Mouse (Mus musculus) layer of hippocampus, adult 2 months (tissue): ENCODE results near the gene Usp47. TPM values are rescaled to one million over a fixed set of nuclear protein-coding genes. Genes with fewer than 3 reads are reported as not detected.

Experiments
- DNase-seq, 2 experiments: peaks; one replicate each; pipeline ENCODE4 v3.0.0; 2022; ENCODE audit warnings: low spot score in 2 of 2
- H3K27ac ChIP-seq: fragments of 200-600 bp; 2 replicates; pipeline ENCODE4 v1.8.1; 2022
- H3K4me3 ChIP-seq: fragments of 200-600 bp; 2 replicates; pipeline ENCODE4 v1.8.1; 2022; ENCODE audit warnings: mild to moderate bottlenecking
- CTCF ChIP-seq: fragments of 200-600 bp; conservative IDR thresholded peaks from 2 replicates; pipeline ENCODE4 v1.8.1; 2022; ENCODE audit warnings: antibody characterized with exemption, mild to moderate bottlenecking, moderate library complexity
- total RNA-seq, 2 experiments: library from RNA; stranded (reverse); gene quantifications; 2 replicates each; pipeline ENCODE4 v1.2.3; 2021

Usp47 gene
- total RNA-seq, 2 experiments from 2014 or later, result 65.3 to 66.9 TPM

DNA sequence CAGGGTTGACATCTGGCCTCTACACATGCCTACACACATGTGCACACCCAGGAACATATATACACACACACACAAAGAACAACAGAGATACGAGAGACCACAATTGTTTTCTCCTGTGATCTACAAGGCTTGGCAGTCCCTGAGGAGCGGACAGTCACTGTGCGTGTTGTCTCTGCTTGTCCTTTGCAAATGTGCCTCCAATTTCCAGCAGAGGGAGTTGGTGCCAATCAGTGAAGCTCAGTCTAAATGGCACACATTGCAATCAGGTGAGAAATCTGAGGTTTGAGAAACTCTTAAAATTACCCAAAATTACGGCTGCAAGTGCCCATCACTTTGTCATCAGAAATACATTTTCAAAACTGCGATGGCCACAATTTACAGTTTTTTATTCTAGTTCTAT is 110.0 kb downstream of the Usp47 start:
- Histone ChIP-seq H3K27ac (peak overlapping the region; percentile 2; the same call in 1 of the 2 replicates), H3K4me3 (no peak overlapping the region)
- DNase-seq, result no peak
- TF ChIP-seq CTCF, result peak; percentile 73

DNA sequence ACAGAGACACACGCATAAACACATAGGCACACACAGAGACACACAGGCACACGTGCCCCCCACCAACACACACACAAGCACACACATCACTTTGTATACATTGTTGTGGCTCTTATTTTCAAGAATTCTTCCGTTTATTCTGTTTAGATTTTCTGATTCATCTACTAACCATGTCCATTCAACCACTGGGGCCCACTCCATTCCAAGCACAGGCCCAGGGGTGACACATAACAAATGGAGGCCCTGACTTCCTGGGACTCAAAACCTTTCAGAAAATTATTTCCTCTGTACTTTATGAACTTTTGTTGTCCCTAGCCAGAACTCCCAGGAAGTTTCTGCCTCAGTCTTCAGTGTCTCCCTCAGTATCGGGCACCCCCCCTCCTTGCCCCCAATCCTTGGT is 111.9 kb downstream of the Usp47 start:
- no peak overlapping the region for H3K4me3 ChIP-seq
- DNase-seq, result no peak
- no peak for TF ChIP-seq CTCF
- H3K27ac ChIP-seq, result no peak overlapping the region

DNA sequence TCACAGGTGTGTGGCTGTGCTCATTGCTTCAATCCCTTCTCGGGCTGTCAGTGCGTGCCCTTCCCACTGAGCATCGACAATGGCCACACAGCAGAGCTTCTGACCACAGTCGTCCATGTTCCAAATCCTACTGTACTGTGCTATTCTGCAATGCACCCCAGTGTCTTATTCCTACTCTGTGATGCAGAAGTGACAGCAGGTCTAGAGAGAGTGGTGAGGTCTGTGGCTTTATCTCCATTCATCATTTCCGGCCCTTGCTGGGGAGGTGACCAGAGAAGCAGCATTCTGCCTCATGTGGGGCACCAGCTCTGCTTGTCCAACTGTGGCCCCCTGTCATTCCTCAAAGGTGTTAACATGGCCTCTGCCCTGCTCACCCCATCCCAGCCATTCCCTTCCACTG is 113.2 kb downstream of the Usp47 start:
- TF ChIP-seq CTCF, result no peak
- no peak overlapping the region for H3K4me3 ChIP-seq
- no peak for DNase-seq
- H3K27ac ChIP-seq, result no peak overlapping the region

DNA sequence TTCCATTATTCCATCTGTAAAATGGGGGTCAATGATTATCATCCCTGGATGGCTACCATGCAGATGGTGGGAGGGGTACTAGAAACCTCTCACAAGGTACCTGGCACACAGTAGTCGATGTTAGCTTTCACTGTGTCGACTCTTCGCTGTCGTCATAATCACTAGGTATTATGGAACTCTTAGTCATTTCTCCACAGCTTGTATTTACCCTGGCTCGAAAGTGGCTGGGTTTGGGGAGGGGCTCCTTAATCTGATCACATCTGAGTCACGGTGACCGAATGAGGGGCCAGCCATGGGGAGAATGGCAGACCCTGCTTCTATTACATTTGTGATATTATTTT is 114.8 kb downstream of the Usp47 start:
- no peak for TF ChIP-seq CTCF
- Histone ChIP-seq H3K4me3 (no peak overlapping the region), H3K27ac (peak overlapping the region; percentile 23; the same call in 1 of the 2 replicates)
- DNase-seq, result no peak

DNA sequence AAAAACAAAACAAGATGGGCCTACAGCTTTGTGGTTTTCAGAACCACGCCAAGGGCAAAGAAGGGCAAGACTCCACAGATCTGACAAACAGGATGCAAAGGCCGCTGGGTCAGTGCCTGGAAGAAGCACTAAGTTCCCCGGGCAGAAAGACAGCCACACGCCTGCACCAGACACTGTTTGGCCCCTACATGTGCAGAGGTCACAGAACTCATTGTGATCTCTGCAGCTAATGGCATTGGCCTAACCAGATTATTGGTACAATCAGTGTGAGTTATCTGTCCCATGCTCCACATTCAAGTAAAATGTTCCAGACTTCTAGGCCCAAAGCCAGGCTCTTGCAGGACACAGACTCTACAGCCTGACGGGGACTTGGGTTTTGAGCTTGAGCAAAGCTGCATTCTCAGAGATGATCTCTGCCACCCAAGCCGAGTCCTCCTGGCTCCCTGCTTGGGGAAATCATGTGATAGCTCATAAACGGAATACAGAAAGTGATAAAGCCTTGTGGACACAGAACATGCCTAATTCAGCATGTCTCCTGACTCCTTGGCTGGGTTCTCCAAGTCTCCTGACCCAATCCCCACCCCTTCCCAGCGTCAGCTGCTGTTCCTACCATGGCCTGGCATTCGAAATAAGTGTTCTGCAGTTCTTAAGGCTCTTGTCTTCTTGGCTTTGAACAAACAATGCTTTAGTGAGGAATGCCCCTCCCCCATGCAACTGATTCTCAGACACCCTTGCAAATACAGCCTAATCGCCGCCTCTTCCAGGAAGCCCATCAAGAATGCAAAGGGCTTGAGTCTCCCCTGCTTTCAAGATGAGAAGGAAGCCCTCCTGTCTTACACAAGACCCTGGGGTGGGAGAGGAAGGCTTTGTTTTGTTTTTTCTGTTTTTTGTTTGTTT is 115.5 kb downstream of the Usp47 start:
- DNase-seq, result no peak

DNA sequence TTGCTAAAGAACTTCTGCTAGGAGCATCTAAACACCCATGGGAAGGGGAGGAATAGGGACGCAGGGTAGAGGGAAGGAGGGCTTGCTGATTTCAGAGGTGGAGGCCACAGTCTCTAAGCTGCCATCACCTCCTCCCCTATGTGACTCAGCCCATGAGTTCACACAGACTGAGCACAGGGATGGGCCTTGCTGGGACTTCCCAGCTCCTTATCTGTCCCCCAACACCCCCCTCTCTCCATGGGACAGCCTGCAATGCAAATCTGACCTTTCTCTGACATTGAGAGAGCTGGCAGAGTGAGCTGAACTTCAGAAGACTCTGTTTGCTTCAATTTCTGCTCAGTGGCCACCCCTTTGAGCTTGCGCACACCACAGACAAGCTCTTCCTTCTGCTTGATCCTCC is 117.4 kb downstream of the Usp47 start:
- no peak for TF ChIP-seq CTCF
- no peak overlapping the region for H3K27ac ChIP-seq

More for the DNA sequence above, 115.5 kb downstream of the Usp47 start:
- Histone ChIP-seq H3K4me3 (no peak overlapping the region), H3K27ac (peak overlapping the region; percentile 23; the same call in 1 of the 2 replicates)
- TF ChIP-seq CTCF, result no peak

DNA sequence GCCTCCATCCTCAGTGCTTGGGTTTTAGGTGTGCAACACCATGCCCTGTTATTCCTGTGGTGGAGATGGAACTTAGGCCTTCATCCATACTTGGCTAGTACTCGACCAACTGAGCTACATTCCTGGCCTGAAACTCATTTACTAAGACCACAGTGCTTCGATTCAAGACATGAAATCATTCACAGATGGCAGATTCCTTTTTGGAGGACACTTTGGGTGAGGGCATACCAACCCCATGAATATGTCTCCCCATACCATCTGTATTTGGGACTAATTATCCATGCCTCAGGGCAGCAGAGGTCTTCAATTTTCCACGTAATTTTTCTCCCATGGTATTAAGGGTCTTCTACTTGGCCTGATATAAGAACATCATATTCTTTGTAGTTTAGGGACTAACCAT is 119.3 kb downstream of the Usp47 start:
- DNase-seq, result no peak
- TF ChIP-seq CTCF, result no peak
- no peak overlapping the region for H3K4me3 ChIP-seq
- peak overlapping the region; percentile 43; the same call in 1 of the 2 replicates for H3K27ac ChIP-seq

More for the DNA sequence above, 117.4 kb downstream of the Usp47 start:
- H3K4me3 ChIP-seq, result no peak overlapping the region
- DNase-seq, result no peak

DNA sequence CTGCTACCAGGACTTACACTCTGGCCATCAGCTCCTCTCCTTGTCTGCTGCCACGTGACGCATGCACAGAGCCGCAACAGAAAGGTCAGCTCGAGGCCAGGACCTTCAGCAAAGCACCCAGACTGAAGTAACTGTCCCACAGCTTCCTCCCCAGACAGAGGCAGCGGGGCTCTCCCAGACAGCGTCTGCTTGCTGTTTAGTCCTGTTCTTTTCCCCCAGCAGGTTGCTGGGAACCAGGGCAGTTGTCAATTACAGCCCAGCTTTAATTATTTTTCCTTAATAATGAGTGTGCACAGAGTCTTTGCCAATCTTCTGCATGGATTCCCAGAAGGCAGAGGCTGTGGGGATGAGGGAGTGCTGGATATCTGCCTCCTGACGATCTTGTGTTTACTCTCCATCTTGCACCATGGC is 119.8 kb downstream of the Usp47 start:
- TF ChIP-seq CTCF, result no peak
- DNase-seq, result no peak
- Histone ChIP-seq H3K4me3 (no peak overlapping the region), H3K27ac (peak overlapping the region; percentile 43)

DNA sequence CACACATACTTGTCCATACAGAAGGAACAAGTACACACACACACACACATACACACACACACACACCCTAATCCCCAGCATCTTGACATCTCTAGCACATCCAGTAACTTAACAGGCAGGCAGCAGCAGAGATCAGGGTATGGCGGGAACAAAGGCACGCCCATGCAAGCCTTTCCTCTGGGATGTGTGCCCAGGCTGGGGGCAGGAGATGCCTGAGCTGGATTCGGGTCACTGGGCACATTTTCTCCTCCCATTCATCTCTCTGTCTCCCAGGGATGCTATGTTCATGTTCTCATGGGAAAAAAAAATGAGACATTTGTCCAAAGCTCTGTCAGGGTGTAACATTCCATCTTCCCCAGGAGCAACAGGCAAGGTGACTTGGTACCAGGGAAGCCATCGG is 120.7 kb downstream of the Usp47 start:
- Histone ChIP-seq H3K4me3 (no peak overlapping the region), H3K27ac (no peak overlapping the region; the same call in 1 of the 2 replicates)
- DNase-seq, result no peak
- TF ChIP-seq CTCF, result no peak

DNA sequence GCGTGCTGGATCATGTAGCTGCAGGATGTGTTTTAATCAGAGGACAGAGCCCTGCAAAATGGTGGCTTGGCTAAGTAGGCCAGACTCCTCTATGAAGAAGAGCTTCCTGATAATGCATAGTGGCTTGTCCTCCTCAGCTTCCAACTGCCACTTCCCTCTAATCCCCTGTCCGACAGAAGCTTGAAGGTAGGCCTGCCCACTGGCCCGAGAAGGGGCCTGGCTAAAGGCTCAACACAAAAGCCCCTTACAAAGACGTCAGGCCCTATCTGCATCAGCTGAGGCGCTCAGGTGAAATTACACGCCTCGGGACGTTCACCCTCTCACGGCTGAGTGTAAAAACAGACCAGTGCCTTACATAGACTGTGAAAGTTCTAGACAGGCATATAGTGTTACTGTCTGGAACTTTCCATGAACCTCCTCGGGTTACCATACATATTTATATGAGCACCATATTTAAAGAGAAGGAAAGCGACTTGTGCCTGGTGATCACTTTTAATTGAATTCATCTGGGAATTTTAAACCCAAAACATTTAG is 121.4 kb downstream of the Usp47 start:
- no peak for TF ChIP-seq CTCF
- H3K4me3 ChIP-seq, result no peak overlapping the region
- no peak overlapping the region for H3K27ac ChIP-seq
- DNase-seq, result no peak

DNA sequence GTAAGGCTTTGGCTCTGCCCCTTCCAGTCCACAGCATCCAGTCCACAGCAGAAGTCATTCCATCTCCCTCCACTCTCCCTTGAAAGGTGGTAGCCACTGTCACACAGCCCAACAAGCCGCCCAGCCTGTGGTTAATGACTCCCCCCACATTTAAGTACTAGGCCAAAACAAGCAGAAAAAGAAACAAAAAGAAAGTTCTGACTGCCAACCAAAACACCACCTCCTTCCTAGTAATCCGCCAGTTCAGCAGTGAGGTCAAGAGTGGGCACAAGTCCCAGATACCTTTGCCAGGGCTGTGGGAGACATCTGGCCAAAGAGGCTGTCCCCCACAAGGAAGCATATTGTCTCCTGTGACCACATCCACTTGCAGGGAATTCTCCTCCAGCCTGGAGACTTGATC is 124.7 kb downstream of the Usp47 start:
- H3K4me3 ChIP-seq, result no peak overlapping the region
- no peak for TF ChIP-seq CTCF
- H3K27ac ChIP-seq, result no peak overlapping the region
- no peak for DNase-seq

DNA sequence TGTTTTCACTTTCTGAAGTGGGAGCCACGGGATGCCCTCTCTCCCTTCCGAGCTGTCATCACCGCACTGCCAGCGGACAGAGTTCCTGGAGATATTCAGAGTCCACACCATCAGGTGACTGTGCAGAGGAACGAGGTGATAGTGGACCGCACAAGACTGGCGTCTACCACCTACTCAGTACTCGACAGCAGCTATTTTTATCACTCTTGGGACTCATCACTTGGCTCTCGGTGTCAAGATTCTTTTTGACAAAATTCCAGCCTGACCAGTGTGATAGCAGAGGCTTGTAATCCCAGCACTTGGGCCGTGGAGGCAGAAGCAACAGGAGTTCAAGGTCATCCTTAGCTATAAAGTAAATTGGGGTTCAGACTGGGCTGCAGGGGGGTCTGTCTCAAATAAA is 125.8 kb downstream of the Usp47 start:
- DNase-seq, result no peak
- Histone ChIP-seq H3K4me3 (no peak overlapping the region), H3K27ac (no peak overlapping the region)
- TF ChIP-seq CTCF, result no peak

DNA sequence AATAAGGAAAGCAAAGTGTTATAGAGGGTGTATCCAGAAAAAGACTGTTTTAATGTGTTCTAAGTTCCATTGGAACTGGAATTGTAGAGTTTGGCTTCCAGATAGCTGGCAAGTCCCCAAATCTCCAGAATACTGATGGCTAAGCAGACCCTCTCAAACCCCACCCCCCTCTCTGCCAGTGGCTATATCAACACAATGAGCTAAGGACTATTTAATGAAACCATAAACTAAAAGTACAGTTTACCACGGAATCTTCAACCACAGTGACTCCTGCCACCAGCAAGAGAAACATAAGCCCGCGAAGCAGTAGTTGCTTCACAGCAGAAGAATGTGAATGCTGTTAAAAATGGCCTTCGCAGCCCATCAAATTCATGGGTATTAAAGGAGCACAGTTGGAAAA is 131.1 kb downstream of the Usp47 start:
- Histone ChIP-seq H3K4me3 (no peak overlapping the region; the same call in 1 of the 2 replicates), H3K27ac (no peak overlapping the region; the same call in 1 of the 2 replicates)
- DNase-seq, result no peak
- no peak for TF ChIP-seq CTCF

DNA sequence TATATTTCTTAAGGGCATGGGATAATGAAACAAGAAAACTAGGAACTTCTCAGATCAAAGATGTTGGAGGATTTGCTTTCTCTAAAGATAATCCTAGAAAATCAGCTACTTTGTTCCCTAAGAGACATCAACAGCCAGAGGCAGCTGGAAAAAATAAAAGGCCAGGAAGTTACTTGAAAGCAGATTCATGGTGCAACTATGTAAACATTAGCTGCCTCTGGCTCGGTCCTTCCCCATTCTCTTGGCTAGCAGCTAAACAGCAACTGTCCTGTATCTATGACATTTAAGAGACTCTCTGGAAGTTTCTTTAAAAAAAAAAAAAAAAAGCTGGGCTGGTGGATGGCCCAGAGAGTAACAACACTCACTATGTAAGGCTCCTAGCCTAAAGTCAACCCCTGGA is 131.9 kb downstream of the Usp47 start:
- Histone ChIP-seq H3K27ac (no peak overlapping the region; the same call in 1 of the 2 replicates), H3K4me3 (peak overlapping the region; percentile 20; the same call in 1 of the 2 replicates)
- no peak for DNase-seq
- TF ChIP-seq CTCF, result no peak
